Mouse (Mus musculus): Measurements from ENCODE around the gene March2.

Gene March2

DNA sequence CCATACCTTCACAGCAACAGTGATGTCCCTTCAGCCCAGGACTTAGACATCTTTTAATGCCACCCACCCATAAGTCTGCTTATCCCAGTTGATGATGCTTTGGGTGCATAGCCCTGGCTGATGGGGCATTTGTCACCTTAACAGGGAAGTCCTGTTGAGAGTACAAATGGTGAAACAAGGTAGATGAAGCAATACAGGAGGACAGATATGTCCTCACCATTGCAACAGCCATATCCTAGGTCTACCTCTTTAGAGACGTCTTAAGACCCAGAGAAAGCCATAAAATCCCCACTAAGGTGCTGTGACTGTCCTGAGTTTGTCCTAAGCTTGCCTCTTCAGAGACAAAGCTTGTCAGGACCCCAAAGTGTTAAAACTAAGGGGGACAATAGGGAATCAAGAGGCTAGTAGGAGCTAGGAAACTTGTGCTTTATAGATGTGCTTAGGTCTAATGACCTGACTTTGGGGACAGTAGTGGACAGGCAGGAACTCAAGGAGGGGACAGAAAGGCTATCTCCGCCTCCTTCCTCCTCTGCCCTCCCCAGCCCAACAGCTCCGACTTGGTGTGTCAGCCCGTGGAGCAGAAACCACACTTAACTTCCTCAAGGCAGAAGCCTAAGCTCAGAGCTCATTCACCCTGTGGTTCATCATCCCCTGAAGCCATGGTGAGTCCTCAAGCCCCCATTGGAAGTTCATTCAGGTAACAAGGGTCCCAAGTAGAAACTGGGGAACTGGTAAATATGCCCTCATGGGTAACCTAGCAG, 80.8 kb downstream of the March2 start, which contains the start of gene Pram1:
Pram1 (plus strand) TSS at position 541 of the 761 bp plus-strand sequence.
- H3K27me3 ChIP-seq (ENCODE audit: insufficient read depth, low read length), result no peaks in the 10 kb centered on the region
- no peaks in the 10 kb centered on the region for H3K9me3 ChIP-seq (ENCODE audit: low read length)
- no peak within 1 kb of the TSS for H3K4me3 ChIP-seq (replicated peaks; ENCODE audit: low read length)
- H3K36me3 ChIP-seq (ENCODE audit: insufficient read depth, low read length), result peaks cover 58% of the 10 kb centered on the region
- TF ChIP-seq NANOG (IDR thresholded peaks at IDR 0.05; ENCODE audit: borderline replicate concordance, low read length), result no peak
- TF ChIP-seq POU5F1 (IDR thresholded peaks at IDR 0.05; ENCODE audit: borderline replicate concordance, low read length), result no peak
- no peak for TF ChIP-seq CTCF (conservative IDR thresholded peaks at IDR 0.05; ENCODE audit: low read length)
- peaks cover 44% of the 10 kb centered on the region for H3K4me1 ChIP-seq (replicated peaks; ENCODE audit: low read depth, low read length)

DNA sequence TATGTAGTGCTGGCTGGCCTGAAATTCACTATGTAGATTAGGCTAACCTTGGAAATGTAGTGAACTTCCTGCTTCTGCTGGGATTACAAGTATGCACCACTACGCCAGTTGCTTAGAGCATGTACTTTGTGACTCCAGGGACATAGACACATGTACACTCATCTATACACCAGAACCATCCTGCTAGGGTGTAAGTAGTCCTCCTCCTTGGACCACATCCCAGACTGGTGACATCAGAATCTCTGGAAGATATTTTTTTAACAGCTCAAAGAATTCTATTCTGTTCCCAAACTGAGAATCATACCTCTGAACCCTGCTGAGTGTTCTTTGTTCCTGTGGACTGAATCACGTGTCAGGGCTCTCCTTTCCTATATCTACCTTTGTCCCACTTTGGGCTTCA, 81.4 kb downstream of the March2 start:
- Histone ChIP-seq H3K36me3 (ENCODE audit: insufficient read depth, low read length) (peaks cover 57% of the 10 kb centered on the region), H3K27me3 (ENCODE audit: insufficient read depth, low read length) (no peaks in the 10 kb centered on the region), H3K9me3 (ENCODE audit: low read length) (no peaks in the 10 kb centered on the region), H3K4me1 (replicated peaks; ENCODE audit: low read depth, low read length) (peaks cover 40% of the 10 kb centered on the region), H3K4me3 (replicated peaks; ENCODE audit: low read length) (no peak overlapping the region)
- TF ChIP-seq NANOG (IDR thresholded peaks at IDR 0.05; ENCODE audit: borderline replicate concordance, low read length), result no peak
- TF ChIP-seq CTCF (conservative IDR thresholded peaks at IDR 0.05; ENCODE audit: low read length), result no peak
- TF ChIP-seq POU5F1 (IDR thresholded peaks at IDR 0.05; ENCODE audit: borderline replicate concordance, low read length), result no peak

Data from E14TG2a.4 (cell line).